Mouse (Mus musculus): ENCODE measurements around the gene Prss2. TPM values are rescaled to one million over a fixed set of nuclear protein-coding genes. Genes with fewer than 3 reads are reported as not detected.
"Not testable (repeated sequence)": the region's sequence is repeated elsewhere in the genome, so short reads cannot be mapped to it uniquely, and the experiment has no call there.

Prss2 gene
- not detected for total RNA-seq (2021)
- long read RNA-seq, experiment 1 = 0 reads
- long read RNA-seq, experiment 2 = 0 reads

DNA sequence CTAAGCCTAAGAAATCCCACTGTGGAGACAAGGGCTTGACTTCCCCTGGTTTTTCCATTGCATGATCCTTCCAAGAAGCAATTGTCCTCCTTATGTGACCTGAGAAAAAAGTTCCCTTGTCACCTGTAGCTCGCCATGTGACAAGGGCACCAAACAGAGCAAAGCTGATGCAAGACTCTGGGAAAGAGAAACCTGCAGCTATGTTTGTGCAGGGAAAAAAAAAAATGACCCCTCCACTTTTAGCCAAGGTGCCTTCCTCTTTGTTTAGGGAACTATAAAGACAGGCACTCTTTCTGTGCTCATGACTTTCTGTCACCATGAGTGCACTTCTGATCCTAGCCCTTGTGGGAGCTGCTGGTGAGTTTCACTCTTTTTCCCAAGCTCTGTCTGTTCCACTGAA, at the start of gene Prss2:
Gene Prss2 (plus strand): TSS at position 301 of the 400 bp plus-strand sequence.
- intact Hi-C loops (cut with DNase I) = no loop called here
- Histone ChIP-seq H3K4me3 (no peak within 1 kb of the TSS), H3K27ac (no peak within 1 kb of the TSS)
- TF ChIP-seq CTCF (IDR thresholded peaks at IDR 0.05) = no peak
- DNase-seq = no peak

DNA sequence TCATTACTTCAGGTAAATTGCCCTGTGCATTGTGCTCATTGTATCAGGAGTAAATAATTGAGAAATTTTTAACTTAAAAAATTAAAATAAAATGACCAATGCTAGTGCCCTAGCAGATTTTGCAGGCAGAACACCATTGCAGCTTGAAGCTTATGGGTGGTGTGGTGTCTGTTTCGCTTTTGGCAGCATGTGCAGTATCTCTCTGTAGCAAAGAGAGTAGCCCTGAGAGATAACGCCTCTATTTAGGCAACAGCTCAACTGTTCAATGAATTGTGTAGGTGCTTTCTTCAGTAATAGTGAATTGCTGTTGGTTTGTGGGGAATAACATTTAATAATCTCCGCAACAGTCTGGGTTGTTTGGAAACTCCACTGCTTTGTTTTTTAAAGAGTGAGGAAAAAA, 22.2 kb upstream of the Prss2 start:
- H3K4me3 ChIP-seq = no peak overlapping the region
- intact Hi-C loops (cut with DNase I) = no loop called here
- DNase-seq = no peak
- H3K27ac ChIP-seq = no peak overlapping the region
- no peak for TF ChIP-seq CTCF (IDR thresholded peaks at IDR 0.05)

- intact Hi-C loops (cut with DNase I) = no loop called here
- TF ChIP-seq CTCF (IDR thresholded peaks at IDR 0.05) = no peak
- H3K27ac ChIP-seq = no peak overlapping the region
- no peak overlapping the region for H3K4me3 ChIP-seq
- DNase-seq = no peak
These were observed 16.7 kb upstream of the Prss2 start for GRCm38 (mm10) chr6:41504915-41505314.

- TF ChIP-seq CTCF (IDR thresholded peaks at IDR 0.05) = no peak; the same call in 1 of the 2 replicates
- no peak for DNase-seq
- no peak overlapping the region for H3K27ac ChIP-seq
- H3K4me3 ChIP-seq = no peak overlapping the region
- intact Hi-C loops (cut with DNase I) = no loop called here
These were observed 16.3 kb upstream of the Prss2 start for GRCm38 (mm10) chr6:41505323-41505722.

- TF ChIP-seq CTCF (IDR thresholded peaks at IDR 0.05) = no peak
- intact Hi-C loops (cut with DNase I) = no loop called here
- Histone ChIP-seq H3K27ac (no peak overlapping the region), H3K4me3 (no peak overlapping the region)
- no peak for DNase-seq
These were observed 3.5 kb upstream of the Prss2 start for GRCm38 (mm10) chr6:41518017-41518524.

DNA sequence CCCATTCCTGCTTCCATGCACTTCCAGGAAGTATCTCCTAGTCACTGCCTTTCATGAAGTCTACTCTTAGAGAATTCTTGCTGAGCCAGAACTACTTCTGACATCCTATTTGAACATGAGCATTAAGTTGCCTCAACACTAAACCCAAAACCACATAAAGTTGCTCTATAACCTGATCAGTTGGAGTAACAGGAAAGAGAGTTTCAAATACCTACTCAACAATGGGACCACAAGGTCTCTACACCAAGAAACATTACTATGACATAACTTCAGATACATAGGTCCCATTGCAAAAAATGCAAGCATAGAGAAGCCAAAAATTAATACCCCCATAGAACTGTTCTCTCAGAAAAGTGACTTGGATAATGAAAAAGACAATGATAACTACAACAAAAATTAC, 4.9 kb downstream of the Prss2 start:
- intact Hi-C loops (cut with DNase I) = no loop called here
- no peak for DNase-seq
- no peak overlapping the region for H3K4me3 ChIP-seq
- H3K27ac ChIP-seq = no peak overlapping the region
- no peak for TF ChIP-seq CTCF (IDR thresholded peaks at IDR 0.05)

DNA sequence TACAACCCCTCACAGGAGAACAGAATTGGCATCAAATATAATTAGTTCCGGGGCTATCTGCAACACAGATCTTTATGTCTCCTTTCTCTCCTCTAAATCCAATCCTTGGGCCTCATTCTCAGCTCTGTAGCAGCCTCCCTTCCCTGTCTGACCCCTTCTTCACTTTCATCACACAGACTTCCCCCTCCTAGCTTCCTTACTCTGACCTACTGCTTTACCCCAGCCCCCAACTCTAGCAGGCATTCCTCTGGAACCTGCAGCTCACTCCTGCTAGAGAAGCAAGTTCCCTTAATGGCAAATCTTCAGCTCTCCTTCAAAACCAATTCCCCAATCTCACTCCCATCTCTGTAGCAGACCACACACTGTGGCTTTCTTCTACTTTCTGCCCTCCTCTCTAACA, 5.8 kb downstream of the Prss2 start:
- intact Hi-C loops (cut with DNase I) = no loop called here
- no peak for DNase-seq
- TF ChIP-seq CTCF (IDR thresholded peaks at IDR 0.05) = no peak
- no peak overlapping the region for H3K27ac ChIP-seq
- H3K4me3 ChIP-seq = no peak overlapping the region

- H3K4me3 ChIP-seq; H3K27ac ChIP-seq; DNase-seq; intact Hi-C loops (cut with DNase I): not testable (repeated sequence)
- peak; percentile 45 for TF ChIP-seq CTCF (IDR thresholded peaks at IDR 0.05)
These were observed 8.4 kb downstream of the Prss2 start for GRCm38 (mm10) chr6:41529987-41530386.

DNA sequence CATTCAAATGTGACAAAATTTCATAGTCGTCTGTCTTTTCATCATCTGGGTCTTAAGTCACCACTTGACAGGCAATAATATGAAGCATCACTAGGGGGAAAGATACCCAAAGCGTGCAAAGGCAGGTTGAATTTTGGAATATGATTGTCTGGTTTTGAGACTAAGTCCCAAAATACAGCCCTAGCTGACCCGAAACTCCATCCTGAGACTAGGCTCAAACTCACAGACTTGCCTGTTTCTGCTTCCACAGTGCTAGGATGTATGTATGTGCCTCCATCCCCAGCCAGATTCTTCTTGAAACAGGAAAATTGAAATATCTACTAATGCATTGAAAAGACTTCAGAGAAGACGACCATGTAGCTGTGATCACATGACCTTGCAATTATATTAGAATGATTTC, 10.6 kb downstream of the Prss2 start:
- no peak for TF ChIP-seq CTCF (IDR thresholded peaks at IDR 0.05)
- no peak for DNase-seq
- intact Hi-C loops (cut with DNase I) = no loop called here
- Histone ChIP-seq H3K27ac (no peak overlapping the region), H3K4me3 (no peak overlapping the region)

GRCm38 (mm10) chr6:41532687-41533284, 11.2 kb downstream of the Prss2 start:
- TF ChIP-seq CTCF (IDR thresholded peaks at IDR 0.05) = no peak
- H3K4me3 ChIP-seq = no peak overlapping the region
- H3K27ac ChIP-seq = no peak overlapping the region
- intact Hi-C loops (cut with DNase I) = no loop called here
- no peak for DNase-seq

- intact Hi-C loops (cut with DNase I) = no loop called here
- no peak for TF ChIP-seq CTCF (IDR thresholded peaks at IDR 0.05)
- no peak for DNase-seq
- Histone ChIP-seq H3K27ac (no peak overlapping the region), H3K4me3 (no peak overlapping the region)
These were observed 15.8 kb downstream of the Prss2 start for GRCm38 (mm10) chr6:41537376-41537775.

DNA sequence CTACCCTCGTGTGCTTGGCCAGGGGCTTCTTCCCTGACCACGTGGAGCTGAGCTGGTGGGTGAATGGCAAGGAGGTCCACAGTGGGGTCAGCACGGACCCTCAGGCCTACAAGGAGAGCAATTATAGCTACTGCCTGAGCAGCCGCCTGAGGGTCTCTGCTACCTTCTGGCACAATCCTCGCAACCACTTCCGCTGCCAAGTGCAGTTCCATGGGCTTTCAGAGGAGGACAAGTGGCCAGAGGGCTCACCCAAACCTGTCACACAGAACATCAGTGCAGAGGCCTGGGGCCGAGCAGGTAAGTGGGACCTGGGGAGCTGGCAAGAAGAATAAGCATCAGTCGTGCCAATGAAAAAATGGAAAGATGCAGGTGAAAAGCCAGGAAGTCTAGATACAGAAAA, 16.7 kb downstream of the Prss2 start:
- DNase-seq; H3K4me3 ChIP-seq; intact Hi-C loops (cut with DNase I); H3K27ac ChIP-seq: not testable (repeated sequence)

GRCm38 (mm10) chr6:41540746-41541145, 19.2 kb downstream of the Prss2 start:
- Histone ChIP-seq H3K27ac (no peak overlapping the region), H3K4me3 (no peak overlapping the region)
- DNase-seq = no peak
- intact Hi-C loops (cut with DNase I) = no loop called here
- no peak for TF ChIP-seq CTCF (IDR thresholded peaks at IDR 0.05)

DNA sequence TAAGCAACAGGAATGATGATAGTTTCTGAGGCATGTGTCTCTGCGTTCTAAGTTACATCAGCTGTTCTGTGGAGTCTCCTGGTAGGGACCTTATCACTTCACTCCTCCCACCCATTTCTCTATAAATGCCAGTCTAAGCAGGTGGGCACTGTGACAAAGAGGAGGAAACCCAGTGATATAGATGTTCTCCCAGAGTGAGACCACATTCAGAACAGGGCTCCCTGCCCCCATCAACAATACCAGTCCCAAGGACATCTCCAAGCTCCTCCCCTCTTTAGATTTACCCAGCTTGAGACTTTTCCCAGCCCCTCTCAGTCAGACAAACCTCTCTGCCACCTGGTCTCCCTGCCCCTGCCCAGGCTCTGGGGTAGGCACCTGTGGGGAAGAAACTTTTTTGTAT, 20.2 kb downstream of the Prss2 start:
- no peak for DNase-seq
- Histone ChIP-seq H3K4me3 (no peak overlapping the region), H3K27ac (no peak overlapping the region)
- intact Hi-C loops (cut with DNase I) = no loop called here
- TF ChIP-seq CTCF (IDR thresholded peaks at IDR 0.05) = no peak

Data from gastrocnemius, adult 2 months (tissue).